Mouse (Mus musculus) embryonic facial prominence, embryonic 11.5 days (tissue): ENCODE data around the gene Pum2. TPM values are rescaled to one million over a fixed set of nuclear protein-coding genes. Genes with fewer than 3 reads are reported as not detected.

Experiments
- ATAC-seq: fragments of 200-750 bp; cut with Nextera tagmentation; replicated peaks from 2 replicates; pipeline ENCODE4 v1.8.0; 2017; ENCODE audit warnings: low read depth; ENCODE audit not compliant: insufficient number of reproducible peaks, low FRiP score, low TSS enrichment
- DNase-seq: peaks from one replicate; pipeline ENCODE4 v3.0.0-alpha.2; 2015; ENCODE audit warnings: low spot score
- H3K27ac ChIP-seq: fragments of 300-500 bp; sonication (generic); replicated peaks from 2 replicates; pipeline ENCODE4 v1.5.1; 2014; ENCODE audit warnings: mild to moderate bottlenecking, low read depth, low read length, control low read depth
- H3K27me3 ChIP-seq: fragments of 300-500 bp; sonication (generic); 2 replicates; pipeline ENCODE4 v1.6.1; 2014; ENCODE audit warnings: mild to moderate bottlenecking, low read length, moderate library complexity, mixed read lengths; ENCODE audit not compliant: control insufficient read depth, insufficient read depth
- H3K36me3 ChIP-seq: fragments of 300-500 bp; sonication (generic); replicated peaks from 2 replicates; pipeline ENCODE4 v1.6.1; 2014; ENCODE audit warnings: low read depth, mild to moderate bottlenecking, low read length, moderate library complexity, mixed read lengths; ENCODE audit not compliant: control insufficient read depth, insufficient read depth
- H3K4me1 ChIP-seq: fragments of 300-500 bp; sonication (generic); 2 replicates; pipeline ENCODE4 v1.6.1; 2014; ENCODE audit warnings: low read length, mixed read lengths; ENCODE audit not compliant: control insufficient read depth, insufficient read depth
- H3K4me2 ChIP-seq: fragments of 300-500 bp; sonication (generic); 2 replicates; pipeline ENCODE4 v1.6.1; 2014; ENCODE audit warnings: low read depth, mild to moderate bottlenecking, control low read depth, low read length, moderate library complexity
- H3K4me3 ChIP-seq: fragments of 300-500 bp; sonication (generic); 2 replicates; pipeline ENCODE4 v1.5.1; 2014; ENCODE audit warnings: low read depth, low read length, control low read depth
- H3K9ac ChIP-seq: fragments of 300-500 bp; sonication (generic); replicated peaks from 2 replicates; pipeline ENCODE4 v1.6.1; 2014; ENCODE audit warnings: mild to moderate bottlenecking, control low read depth, low read length
- H3K9me3 ChIP-seq: fragments of 300-500 bp; sonication (generic); replicated peaks from 2 replicates; pipeline ENCODE4 v1.6.1; 2016; ENCODE audit warnings: mild to moderate bottlenecking, low read length, inconsistent platforms, mixed read lengths; ENCODE audit not compliant: control insufficient read depth
- WGBS: fragments of 180-500 bp; shearing (Covaris S2); extraction: QIAGEN DNeasy Blood & Tissue Kit; methylation state at CpG from one replicate; pipeline ENCODE4 v1.1.7; 2014; 5-methylcytosine and 5-hydroxymethylcytosine counted together
- polyA plus RNA-seq: library from polyadenylated mRNA; unstranded; fragments of >200 nt; fragmentation: Nextera tagmentation; extraction: Ambion mirVana; gene quantifications from 2 replicates; pipeline ENCODE4 v1.2.1, GENCODE M21; 2014

Pum2 gene
- polyA plus RNA-seq, 1 experiment from 2014 or later = 79.7 TPM

DNA sequence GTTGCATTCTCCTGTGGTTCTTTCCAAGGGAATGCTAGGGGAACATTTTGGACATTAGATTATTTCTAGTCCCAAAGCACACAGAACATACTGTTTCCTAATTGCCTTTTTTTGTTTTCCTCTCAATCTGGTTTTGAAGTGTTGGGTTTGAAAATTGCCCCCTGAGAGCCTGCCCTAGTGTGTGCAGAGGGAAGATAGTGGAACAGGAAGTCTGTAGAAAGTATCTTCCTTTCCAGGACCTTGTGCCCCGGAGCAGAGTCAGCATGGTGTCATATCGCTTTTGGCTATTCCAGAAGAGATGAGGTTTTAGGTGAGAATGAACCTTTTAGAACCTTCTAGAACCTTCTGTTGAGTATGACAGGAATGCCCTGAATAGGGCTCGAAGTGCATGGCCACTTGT lies 102.8 kb downstream of the Pum2 start:
- DNase-seq (no peak), ATAC-seq (no peak)
- H3K9ac ChIP-seq = no peak overlapping the region
- no peaks in the 10 kb centered on the region for H3K9me3 ChIP-seq
- no peak overlapping the region for H3K27ac ChIP-seq
- no peak overlapping the region for H3K4me3 ChIP-seq
- H3K27me3 ChIP-seq = no peaks in the 10 kb centered on the region
- WGBS = 85% methylated on average over 3 of the region's 3 CpGs
- no peak overlapping the region for H3K4me2 ChIP-seq
- H3K36me3 ChIP-seq = no peaks in the 10 kb centered on the region
- H3K4me1 ChIP-seq = peaks cover 5% of the 10 kb centered on the region

GRCm38 (mm10) chr12:8778106-8778505 lies 104.2 kb downstream of the Pum2 start:
- Histone ChIP-seq H3K27me3 (no peaks in the 10 kb centered on the region), H3K4me1 (peaks cover 5% of the 10 kb centered on the region), H3K9ac (no peak overlapping the region), H3K36me3 (no peaks in the 10 kb centered on the region), H3K4me2 (no peak overlapping the region), H3K27ac (no peak overlapping the region), H3K4me3 (no peak overlapping the region), H3K9me3 (no peaks in the 10 kb centered on the region)
- DNase-seq (no peak), ATAC-seq (no peak)
- 87% methylated on average over 7 of the region's 7 CpGs for WGBS

- H3K27me3 ChIP-seq = no peaks in the 10 kb centered on the region
- H3K4me3 ChIP-seq = no peak overlapping the region
- H3K9me3 ChIP-seq = no peaks in the 10 kb centered on the region
- H3K36me3 ChIP-seq = no peaks in the 10 kb centered on the region
- peaks cover 3% of the 10 kb centered on the region; the same call in 1 of the 2 replicates for H3K4me1 ChIP-seq
- 77% methylated on average over 4 of the region's 4 CpGs for WGBS
- H3K27ac ChIP-seq = no peak overlapping the region
- H3K9ac ChIP-seq = no peak overlapping the region
- H3K4me2 ChIP-seq = no peak overlapping the region
- ATAC-seq (no peak), DNase-seq (no peak)
Measured at GRCm38 (mm10) chr12:8779851-8780250, 105.9 kb downstream of the Pum2 start.

- no peak for DNase-seq
- 82% methylated on average over 7 of the region's 7 CpGs for WGBS
- Histone ChIP-seq H3K27ac (no peak overlapping the region), H3K4me2 (no peak overlapping the region), H3K9ac (no peak overlapping the region), H3K4me3 (no peak overlapping the region), H3K4me1 (no peaks in the 10 kb centered on the region; the same call in 1 of the 2 replicates), H3K27me3 (no peaks in the 10 kb centered on the region), H3K36me3 (no peaks in the 10 kb centered on the region), H3K9me3 (no peaks in the 10 kb centered on the region)
- ATAC-seq = no peak
Measured at GRCm38 (mm10) chr12:8781121-8781520, 107.2 kb downstream of the Pum2 start.

GRCm38 (mm10) chr12:8781681-8782378 lies 107.9 kb downstream of the Pum2 start:
- Histone ChIP-seq H3K4me2 (no peak overlapping the region), H3K27me3 (no peaks in the 10 kb centered on the region), H3K4me1 (no peaks in the 10 kb centered on the region; the same call in 1 of the 2 replicates), H3K9ac (no peak overlapping the region), H3K36me3 (no peaks in the 10 kb centered on the region), H3K4me3 (no peak overlapping the region), H3K9me3 (no peaks in the 10 kb centered on the region), H3K27ac (no peak overlapping the region)
- WGBS = 87% methylated on average over 9 of the region's 9 CpGs
- no peak for DNase-seq
- no peak for ATAC-seq

GRCm38 (mm10) chr12:8782565-8782964 lies 108.6 kb downstream of the Pum2 start:
- H3K27me3 ChIP-seq = no peaks in the 10 kb centered on the region

GRCm38 (mm10) chr12:8784189-8784588 lies 110.3 kb downstream of the Pum2 start:
- no peak overlapping the region for H3K4me3 ChIP-seq
- H3K27ac ChIP-seq = no peak overlapping the region
- H3K27me3 ChIP-seq = no peaks in the 10 kb centered on the region
- ATAC-seq (no peak), DNase-seq (no peak)
- H3K4me1 ChIP-seq = peaks cover 2% of the 10 kb centered on the region
- no peak overlapping the region for H3K4me2 ChIP-seq
- no peaks in the 10 kb centered on the region for H3K36me3 ChIP-seq
- no peaks in the 10 kb centered on the region for H3K9me3 ChIP-seq
- H3K9ac ChIP-seq = no peak overlapping the region
- WGBS = 78% methylated on average over 9 of the region's 9 CpGs

More at GRCm38 (mm10) chr12:8782565-8782964, 108.6 kb downstream of the Pum2 start:
- H3K4me1 ChIP-seq = no peaks in the 10 kb centered on the region; the same call in 1 of the 2 replicates
- no peak overlapping the region for H3K27ac ChIP-seq
- H3K4me3 ChIP-seq = no peak overlapping the region
- WGBS = 72% methylated on average over 3 of the region's 3 CpGs
- DNase-seq = no peak
- no peak overlapping the region for H3K9ac ChIP-seq
- no peak overlapping the region for H3K4me2 ChIP-seq
- H3K36me3 ChIP-seq = no peaks in the 10 kb centered on the region
- no peak for ATAC-seq
- no peaks in the 10 kb centered on the region for H3K9me3 ChIP-seq

GRCm38 (mm10) chr12:8786476-8786875 lies 112.5 kb downstream of the Pum2 start:
- DNase-seq = no peak
- Histone ChIP-seq H3K36me3 (peaks cover 4% of the 10 kb centered on the region; the same call in 1 of the 2 replicates), H3K4me1 (peaks cover 2% of the 10 kb centered on the region), H3K4me2 (no peak overlapping the region), H3K27ac (no peak overlapping the region), H3K9me3 (no peaks in the 10 kb centered on the region), H3K27me3 (no peaks in the 10 kb centered on the region), H3K9ac (no peak overlapping the region), H3K4me3 (no peak overlapping the region)
- WGBS = 70% methylated on average over 5 of the region's 5 CpGs
- ATAC-seq = no peak
